Mouse (Mus musculus) erythroblast, embryonic 14.5 days (primary cell): Measurements from ENCODE around the gene Ces5a.

Source experiments
- GATA1 ChIP-seq: IDR thresholded peaks from 2 replicates; pipeline ENCODE4 v1.6.1; 2012; ENCODE audit warnings: low read length, inconsistent platforms, mixed read lengths
- TAL1 ChIP-seq: IDR thresholded peaks from 3 replicates; pipeline ENCODE4 v1.6.1; 2012; ENCODE audit warnings: low read length, inconsistent platforms, mixed read lengths

DNA sequence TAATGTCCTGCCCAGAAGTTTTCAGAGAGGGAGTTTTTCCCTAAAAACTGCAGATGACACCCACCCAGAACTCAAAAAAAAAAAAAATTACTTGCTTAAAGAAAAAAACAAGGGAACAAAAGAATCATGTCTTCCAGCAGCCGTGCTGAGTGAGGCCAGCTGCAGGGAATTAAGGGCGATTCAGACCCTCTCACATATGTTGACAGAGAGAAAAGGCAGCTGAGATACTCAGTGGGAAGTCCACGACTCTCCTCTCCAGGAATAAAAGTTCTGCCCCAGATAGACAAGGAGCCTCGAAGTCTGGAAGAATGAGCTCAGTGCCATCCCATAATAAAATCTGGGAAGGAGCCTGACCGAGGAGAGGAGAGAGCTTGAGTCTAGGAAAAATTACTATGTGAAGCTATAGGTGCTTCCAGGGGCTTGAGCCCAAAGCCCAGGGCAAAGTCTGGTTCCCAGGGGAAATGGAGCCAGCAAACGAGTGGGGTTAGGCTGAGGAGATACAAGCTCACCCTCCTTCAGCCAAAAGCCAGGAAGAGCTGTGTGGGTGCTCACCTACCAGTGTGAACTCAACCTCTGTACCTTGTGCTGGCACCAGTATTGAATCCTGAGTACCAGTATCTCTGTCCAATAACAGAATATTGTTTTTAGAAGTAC, 27.1 kb upstream of the Ces5a start:
- TF ChIP-seq GATA1 = no peak
- no peak for TF ChIP-seq TAL1
